Mouse (Mus musculus) MEL (cell line): ENCODE measurements around the gene Neurl4. TPM values are rescaled to one million over a fixed set of nuclear protein-coding genes. Genes with fewer than 3 reads are reported as not detected.
"Not testable (repeated sequence)": the region's sequence is repeated elsewhere in the genome, so short reads cannot be mapped to it uniquely, and the experiment has no call there.

Experiments used
- DNase-seq: peaks from one replicate; pipeline ENCODE4 v3.0.0; 2011; ENCODE audit warnings: low read depth, low spot score
- H3K27ac ChIP-seq: 2 replicates; pipeline ENCODE4 v1.5.1; 2012; ENCODE audit warnings: low read depth, mild to moderate bottlenecking, control low read depth, low read length, moderate library complexity; ENCODE audit not compliant: control insufficient read depth
- H3K27me3 ChIP-seq, 2 experiments: fragments of 150-350 bp in 1 of 2; sonication (generic) in 1 of 2; 2 replicates each; pipeline ENCODE4 v1.6.1; 2012; ENCODE audit warnings: low read length in 2 of 2, mild to moderate bottlenecking in 2 of 2, improper control_type of control experiment in 1 of 2, moderate library complexity in 1 of 2; ENCODE audit not compliant: insufficient read depth in 2 of 2, control insufficient read depth in 1 of 2
- H3K36me3 ChIP-seq, 2 experiments: 2 replicates each; pipeline ENCODE4 v1.6.1; 2012 to 2014; ENCODE audit warnings: low read length in 2 of 2, improper control_type of control experiment in 1 of 2, inconsistent platforms in 1 of 2, mild to moderate bottlenecking in 1 of 2; ENCODE audit not compliant: insufficient read depth in 2 of 2, control insufficient read depth in 1 of 2
- H3K4me1 ChIP-seq, 2 experiments: fragments of 150-350 bp in 1 of 2; sonication (generic) in 1 of 2; 2 replicates each; pipeline ENCODE4 v1.6.1; 2012; ENCODE audit warnings: low read length in 2 of 2, improper control_type of control experiment in 1 of 2, mild to moderate bottlenecking in 1 of 2; ENCODE audit not compliant: insufficient read depth in 2 of 2, control insufficient read depth in 1 of 2
- H3K4me3 ChIP-seq, 2 experiments: fragments of 150-350 bp in 1 of 2; sonication (generic) in 1 of 2; 2 replicates each; pipeline ENCODE4 v1.5.1; 2012; ENCODE audit warnings: low read depth in 2 of 2, low read length in 2 of 2, mild to moderate bottlenecking in 2 of 2, moderate library complexity in 2 of 2, control low read depth in 1 of 2, improper control_type of control experiment in 1 of 2; ENCODE audit not compliant: control insufficient read depth in 1 of 2, insufficient read depth in 1 of 2
- H3K79me2 ChIP-seq: 2 replicates; pipeline ENCODE4 v1.6.1; 2012; ENCODE audit warnings: mild to moderate bottlenecking, low read length, moderate library complexity; ENCODE audit not compliant: control insufficient read depth, poor library complexity, insufficient read depth
- H3K9ac ChIP-seq: 2 replicates; pipeline ENCODE4 v1.6.1; 2012; ENCODE audit warnings: low read depth, mild to moderate bottlenecking, control low read depth, low read length, moderate library complexity; ENCODE audit not compliant: control insufficient read depth, poor library complexity, severe bottlenecking
- H3K9me3 ChIP-seq: fragments of 150-350 bp; sonication (generic); replicated peaks from 2 replicates; pipeline ENCODE4 v1.6.1; 2012; ENCODE audit warnings: mild to moderate bottlenecking, low read length, improper control_type of control experiment, moderate library complexity; ENCODE audit not compliant: insufficient read depth
- CHD2 ChIP-seq: IDR thresholded peaks from 2 replicates; pipeline ENCODE4 v1.6.1; 2011; ENCODE audit warnings: low read length, improper control_type of control experiment
- ELF1 ChIP-seq: IDR thresholded peaks from 2 replicates; pipeline ENCODE4 v1.6.1; 2014; ENCODE audit warnings: low read depth, mild to moderate bottlenecking, inconsistent platforms, low read length, improper control_type of control experiment, moderate library complexity
- GATA1 ChIP-seq: IDR thresholded peaks from 2 replicates; pipeline ENCODE4 v1.6.1; 2011; ENCODE audit warnings: low read depth, low read length, improper control_type of control experiment
- JUND ChIP-seq: IDR thresholded peaks from 2 replicates; pipeline ENCODE4 v1.6.1; 2011; ENCODE audit warnings: low read depth, mild to moderate bottlenecking, improper control_type of control experiment, low read length
- MAX ChIP-seq: IDR thresholded peaks from 2 replicates; pipeline ENCODE4 v1.6.1; 2011; ENCODE audit warnings: low read length, improper control_type of control experiment
- MYB ChIP-seq: IDR thresholded peaks from 2 replicates; pipeline ENCODE4 v1.6.1; 2011; ENCODE audit warnings: mild to moderate bottlenecking, low read depth, low read length, improper control_type of control experiment
- NRF1 ChIP-seq: IDR thresholded peaks from 2 replicates; pipeline ENCODE4 v1.6.1; 2014; ENCODE audit warnings: low read depth, mild to moderate bottlenecking, inconsistent platforms, low read length, improper control_type of control experiment, moderate library complexity; ENCODE audit not compliant: poor library complexity, insufficient read depth, severe bottlenecking
- RAD21 ChIP-seq: IDR thresholded peaks from 2 replicates; pipeline ENCODE4 v1.6.1; 2011; ENCODE audit warnings: mild to moderate bottlenecking, low read depth, low read length, improper control_type of control experiment
- SIN3A ChIP-seq: IDR thresholded peaks from 2 replicates; pipeline ENCODE4 v1.6.1; 2012; ENCODE audit warnings: low read length, improper control_type of control experiment, inconsistent platforms
- SMC3 ChIP-seq: IDR thresholded peaks from 2 replicates; pipeline ENCODE4 v1.6.1; 2011; ENCODE audit warnings: low read depth, low read length, improper control_type of control experiment
- TBP ChIP-seq: IDR thresholded peaks from 2 replicates; pipeline ENCODE4 v1.8.0; 2011; ENCODE audit warnings: low read depth, low read length, improper control_type of control experiment
- UBTF ChIP-seq: IDR thresholded peaks from 2 replicates; pipeline ENCODE4 v1.6.1; 2012; ENCODE audit warnings: low read depth, mild to moderate bottlenecking, inconsistent platforms, low read length, improper control_type of control experiment, moderate library complexity, borderline replicate concordance; ENCODE audit not compliant: insufficient read depth
- polyA plus RNA-seq, 2 experiments: library from polyadenylated mRNA; stranded (reverse) in 1 of 2; unstranded in 1 of 2; fragments of >175 nt in 1 of 2; fragments of >200 nt in 1 of 2; gene quantifications; 2 replicates each; pipeline versions ENCODE4 v1.2.1 to v1.2.4; 2012; ENCODE audit warnings: low replicate concordance in 2 of 2, low read depth in 1 of 2; ENCODE audit not compliant: insufficient read length in 2 of 2, insufficient read depth in 1 of 2, missing spikeins in 1 of 2
- total RNA-seq: library from RNA; depleted of rRNA; stranded (reverse); fragments of 300-350 nt; gene quantifications from 2 replicates; pipeline ENCODE4 v1.2.3, GENCODE M21; 2012

Neurl4 gene
- total and polyA plus RNA-seq, 3 experiments = 50.9 to 58.0 TPM; not detected in 1

DNA sequence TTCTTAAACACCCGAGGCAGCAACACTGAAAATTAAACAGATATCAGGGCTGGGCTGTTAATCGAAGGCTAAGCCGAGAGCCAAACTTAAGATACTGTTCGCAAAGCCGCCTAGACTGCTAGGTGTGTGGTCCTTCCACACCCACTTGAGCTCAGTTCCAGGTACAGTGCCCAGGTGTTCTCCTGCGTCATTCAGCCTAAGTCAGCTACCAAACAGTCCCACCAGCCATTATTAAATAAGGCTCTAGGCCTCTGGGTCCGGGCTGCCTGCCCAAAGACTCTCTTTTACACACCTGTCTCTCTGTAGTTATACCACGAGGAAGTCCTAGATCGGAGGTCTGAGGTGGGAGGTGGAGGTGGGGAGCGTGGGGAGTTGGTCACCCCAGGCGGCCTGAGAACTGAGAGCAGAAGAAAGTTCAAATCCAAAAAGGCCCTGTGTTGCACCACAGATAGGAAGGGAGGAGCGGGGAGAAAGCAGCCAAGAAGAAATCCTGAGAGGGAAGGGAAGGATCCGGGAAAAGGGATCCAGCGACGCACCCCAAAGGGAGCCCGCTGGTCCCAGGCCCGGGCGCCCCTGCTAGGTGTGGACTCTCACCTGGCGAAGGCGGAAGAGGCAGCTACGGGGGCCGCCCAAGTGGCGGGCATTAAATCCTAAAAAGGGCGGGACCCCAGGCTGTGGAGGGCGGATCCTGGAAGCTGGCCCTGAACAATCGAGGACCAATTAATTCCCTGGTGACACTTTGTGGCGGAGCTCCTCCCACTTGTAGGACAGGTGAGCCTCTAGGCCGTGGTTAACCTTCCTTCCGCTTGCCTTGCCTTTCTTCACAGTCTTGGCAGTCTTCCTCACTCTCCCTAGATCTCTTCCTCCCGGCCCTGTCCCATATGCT, 42.5 kb upstream of the Neurl4 start, which contains the start of gene Tnk1:
Gene Tnk1, minus strand, starts transcription at position 618 of the 886 bp plus-strand sequence.
- Histone ChIP-seq H3K4me3 (no peak within 1 kb of the TSS), H3K9ac (no peak within 1 kb of the TSS), H3K27me3 (no peaks in the 10 kb centered on the region), H3K4me1 (peaks cover 4 to 18% of the 10 kb centered on the region in 2 experiments; a peak in 3 of 4 replicates), H3K9me3 (no peaks in the 10 kb centered on the region), H3K79me2 (no peaks in the 10 kb centered on the region), H3K36me3 (peaks cover 0 to 12% of the 10 kb centered on the region in 2 experiments; a peak in 2 of 4 replicates), H3K27ac (no peak within 1 kb of the TSS)
- no peak for DNase-seq
- TF ChIP-seq NRF1 = no peak

GRCm38 (mm10) chr11:69863729-69864128, 37.1 kb upstream of the Neurl4 start:
- H3K4me3 ChIP-seq, H3K9me3 ChIP-seq, DNase-seq, H3K9ac ChIP-seq, H3K79me2 ChIP-seq, H3K27me3 ChIP-seq, H3K27ac ChIP-seq, H3K36me3 ChIP-seq: not testable (repeated sequence)
- peaks cover 2 to 17% of the 10 kb centered on the region in 2 experiments for H3K4me1 ChIP-seq

DNA sequence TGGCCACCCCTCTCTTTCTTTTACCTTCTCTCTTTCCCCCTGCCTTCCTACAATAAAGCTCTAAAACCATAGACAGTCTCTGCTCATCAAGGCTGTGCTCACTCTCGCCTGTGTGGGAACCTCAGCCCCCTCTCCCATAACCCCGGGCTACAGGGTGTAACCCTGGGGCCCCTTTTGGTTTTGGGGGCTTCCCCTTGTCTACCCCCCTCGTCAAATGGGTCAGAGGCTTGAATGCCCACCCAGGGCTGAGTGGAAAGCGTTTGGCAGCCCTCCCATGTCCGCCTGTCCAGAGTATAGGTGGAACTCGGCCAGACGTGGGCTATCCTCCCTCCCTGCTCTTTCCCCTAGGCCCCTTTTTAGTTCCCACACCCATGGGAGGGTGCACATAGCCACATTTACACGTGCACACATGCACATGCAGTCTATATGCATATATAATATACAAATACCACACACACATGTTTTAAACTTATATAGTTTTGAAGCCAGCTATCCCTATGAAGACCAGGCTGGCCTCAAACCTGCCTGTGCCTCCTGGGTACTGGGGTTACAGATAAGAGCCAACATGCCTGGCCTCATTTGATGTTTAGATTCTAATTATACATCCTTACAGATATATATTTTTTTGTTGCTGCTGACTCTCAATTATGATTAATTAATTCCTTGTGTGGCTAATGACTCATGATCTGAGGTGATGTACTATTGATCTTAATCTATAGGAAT, 36.6 kb upstream of the Neurl4 start:
- Histone ChIP-seq H3K27me3 (no peaks in the 10 kb centered on the region), H3K27ac (no peak overlapping the region), H3K4me1 (peaks cover 2 to 17% of the 10 kb centered on the region in 2 experiments), H3K9ac (no peak overlapping the region), H3K9me3 (no peaks in the 10 kb centered on the region), H3K79me2 (no peaks in the 10 kb centered on the region), H3K36me3 (peaks cover 0 to 4% of the 10 kb centered on the region in 2 experiments; a peak in 1 of 4 replicates), H3K4me3 (no peak overlapping the region)
- TF ChIP-seq GATA1 (0 out of 2 replicates have a peak, but pooled peaks have one; percentile 17), SMC3 (no peak)
- DNase-seq = no peak

DNA sequence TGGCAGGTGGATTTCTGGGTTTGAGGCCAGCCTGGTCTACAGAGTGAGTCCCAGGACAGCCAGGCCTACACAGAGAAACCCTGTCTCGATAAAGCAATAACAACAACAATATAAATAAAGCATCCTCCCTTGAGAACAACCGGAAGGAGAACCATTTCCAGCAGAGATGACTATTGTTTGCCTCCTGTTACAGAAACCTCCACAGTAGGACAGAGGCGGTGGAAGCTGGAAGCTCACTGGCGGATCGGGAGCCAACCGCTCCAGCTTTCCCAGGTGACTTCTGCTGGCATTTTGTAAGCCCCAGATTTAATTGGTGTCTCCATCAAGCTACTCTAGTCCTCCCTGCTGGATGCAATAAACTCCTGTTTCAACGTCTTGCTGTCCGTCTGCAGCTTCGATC, 35.3 kb upstream of the Neurl4 start:
- H3K9me3 ChIP-seq = no peaks in the 10 kb centered on the region
- peaks cover 0 to 4% of the 10 kb centered on the region in 2 experiments; a peak in 1 of 4 replicates for H3K36me3 ChIP-seq
- TF ChIP-seq ELF1 = no peak
- TF ChIP-seq RAD21 = no peak
- TF ChIP-seq CHD2 = no peak
- no peak for TF ChIP-seq JUND
- no peak for TF ChIP-seq MYB
- TF ChIP-seq TBP = no peak
- TF ChIP-seq UBTF = no peak
- no peak for TF ChIP-seq GATA1
- TF ChIP-seq MAX = no peak
- TF ChIP-seq SIN3A = no peak
- H3K27ac ChIP-seq = no peak overlapping the region
- no peaks in the 10 kb centered on the region; a peak in 1 of 4 replicates for H3K27me3 ChIP-seq
- no peak for DNase-seq
- no peaks in the 10 kb centered on the region for H3K79me2 ChIP-seq
- H3K4me1 ChIP-seq = peaks cover 2 to 17% of the 10 kb centered on the region in 2 experiments
- H3K4me3 ChIP-seq = no peak overlapping the region
- no peak overlapping the region for H3K9ac ChIP-seq
